Mouse (Mus musculus) gastrocnemius, postnatal 14 days (tissue): ENCODE measurements around the gene Nol10. TPM values are rescaled to one million over a fixed set of nuclear protein-coding genes. Genes with fewer than 3 reads are reported as not detected.

Source experiments
- DNase-seq: peaks from one replicate; pipeline ENCODE4 v3.0.0; 2021; ENCODE audit warnings: mixed read lengths
- intact Hi-C: fragments of 180-260 bp; cut with DNase I; formaldehyde crosslinking; loops from one replicate; pipeline ENCODE4 v1.15.1; 2025; ENCODE audit warnings: low total_unique reads
- total RNA-seq, 2 experiments: library from RNA; stranded (reverse); gene quantifications; 2 replicates each; pipeline ENCODE4 v1.2.3; 2021

The Nol10 gene
- total RNA-seq, 2 experiments from 2014 or later = 6.6 to 9.3 TPM

GRCm38 (mm10) chr12:17358981-17359380, 10.7 kb downstream of the Nol10 start:
- intact Hi-C loops = loop anchor here (10.0 kb wide), 1 partner anchor 336 kb away; the partner anchor contains the start of gene Hpcal1
- no peak for DNase-seq

DNA sequence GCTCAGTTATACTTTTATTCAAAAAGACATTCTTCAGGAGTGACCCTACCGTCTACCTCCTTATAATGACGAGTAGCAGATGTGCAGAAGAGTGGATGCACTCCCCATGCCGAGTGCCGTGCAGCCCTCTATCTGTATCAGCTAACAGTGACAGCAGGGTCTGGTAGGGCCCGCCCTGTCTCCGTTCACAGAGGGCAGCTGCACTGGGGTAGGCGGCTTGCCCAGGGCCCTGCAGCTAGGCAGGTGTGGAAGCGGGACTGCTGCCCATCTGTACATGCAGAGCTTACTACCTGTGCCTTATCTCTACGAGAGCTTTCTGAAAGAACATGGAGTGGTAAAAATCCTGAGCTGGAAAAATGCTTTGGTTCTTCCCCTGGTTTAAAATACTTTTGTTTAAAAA, 11.8 kb downstream of the Nol10 start:
- DNase-seq = no peak
- intact Hi-C loops = loop anchor here (10.0 kb wide), 1 partner anchor 445 kb away; no protein-coding TSS in a partner anchor

DNA sequence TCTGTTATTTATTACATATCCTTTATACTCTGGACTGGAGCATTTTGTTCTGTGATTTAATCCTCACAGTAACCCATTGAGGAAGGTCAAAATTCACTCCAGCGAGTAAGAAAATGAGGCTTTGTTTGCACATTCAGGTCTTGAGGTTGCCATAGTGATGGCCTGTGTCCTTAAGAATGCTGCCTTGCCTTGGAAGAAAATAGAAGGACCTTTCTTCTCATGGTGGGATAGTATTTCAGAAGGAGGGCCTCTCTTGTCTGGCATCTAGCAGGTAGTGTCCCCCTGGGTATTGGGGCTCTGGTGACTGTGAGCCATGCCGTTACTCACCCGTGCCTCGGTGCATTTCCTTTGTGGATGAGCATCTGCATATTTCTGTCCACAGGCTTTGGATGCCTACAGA, 12.4 kb downstream of the Nol10 start:
- intact Hi-C loops = loop anchor here (10.0 kb wide), 1 partner anchor 444 kb away; no protein-coding TSS in a partner anchor

GRCm38 (mm10) chr12:17362316-17362715, 14.1 kb downstream of the Nol10 start:
- DNase-seq = no peak

More for the DNA sequence above, 12.4 kb downstream of the Nol10 start:
- DNase-seq = no peak

DNA sequence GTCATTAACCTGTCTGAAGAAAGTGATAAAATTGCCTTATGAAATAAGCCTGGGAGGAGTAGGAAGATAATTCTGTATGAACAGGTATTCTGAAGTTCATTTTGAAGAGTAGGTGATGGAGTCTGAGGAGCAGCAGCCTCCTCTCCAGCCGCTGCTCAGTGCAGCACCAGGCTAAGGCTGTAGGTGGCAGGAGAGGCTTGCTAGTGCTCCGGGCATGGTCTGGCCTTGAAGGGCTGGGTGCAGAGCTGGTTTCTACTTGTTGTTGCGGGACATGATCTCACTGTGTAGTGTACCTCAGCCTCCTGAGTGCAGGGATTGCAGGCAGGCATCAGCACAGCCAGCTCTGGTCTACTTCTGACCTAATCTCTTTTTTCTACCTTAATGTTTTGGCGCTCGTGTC, 18.7 kb downstream of the Nol10 start:
- intact Hi-C loops = loop anchor here (5.0 to 10.0 kb wide), 2 partner anchors 175 to 438 kb away; partner anchors contain the start of gene Odc1
- DNase-seq = peak; percentile 53

More at GRCm38 (mm10) chr12:17362316-17362715, 14.1 kb downstream of the Nol10 start:
- intact Hi-C loops = loop anchor here (10.0 kb wide), 1 partner anchor 442 kb away; no protein-coding TSS in a partner anchor

- no peak for DNase-seq
Observed at GRCm38 (mm10) chr12:17369111-17369510, 20.9 kb downstream of the Nol10 start.

DNA sequence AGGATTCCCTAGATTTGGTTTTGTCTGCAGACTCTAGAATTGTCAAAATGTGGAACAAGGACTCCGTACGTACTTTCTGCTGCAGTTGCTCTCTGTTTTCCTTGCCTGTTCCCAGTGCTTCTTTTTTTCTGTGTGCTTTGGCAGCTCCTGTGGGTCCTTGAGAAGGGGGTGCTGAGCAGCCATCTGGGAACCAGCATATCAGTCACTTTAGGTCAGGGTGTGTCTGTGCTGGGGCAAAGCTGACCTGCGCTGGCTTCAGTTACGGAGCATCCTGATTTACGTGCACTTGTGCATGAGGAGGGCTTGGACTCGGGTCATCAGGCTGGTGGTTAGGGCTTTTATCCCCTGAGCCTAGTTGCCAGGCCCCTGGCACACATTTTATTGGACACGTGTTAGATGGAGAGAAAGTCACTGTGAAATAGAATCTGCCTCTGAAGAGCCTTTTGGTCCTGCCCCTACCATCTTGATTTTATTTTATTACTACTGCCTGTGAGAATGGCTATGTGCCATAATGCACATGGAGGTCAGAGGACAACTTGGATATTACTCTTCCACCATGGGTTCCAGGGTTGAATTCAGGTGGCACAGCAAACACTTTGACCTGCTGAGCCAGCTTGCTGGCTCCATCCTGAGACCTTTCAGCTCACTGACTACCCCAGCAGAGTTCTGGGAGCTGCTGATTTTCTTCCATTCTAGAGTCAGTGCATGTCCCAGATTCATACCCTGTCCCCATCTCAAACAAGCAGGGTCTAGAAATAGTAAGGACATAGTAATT, 21.5 kb downstream of the Nol10 start:
- no peak for DNase-seq
- intact Hi-C loops = loop anchor here (5.0 to 10.0 kb wide), 2 partner anchors 173 to 435 kb away; partner anchors contain the start of gene Odc1

More at GRCm38 (mm10) chr12:17369111-17369510, 20.9 kb downstream of the Nol10 start:
- intact Hi-C loops = loop anchor here (5.0 to 10.0 kb wide), 2 partner anchors 173 to 436 kb away; partner anchors contain the start of gene Odc1

- no peak for DNase-seq
- intact Hi-C loops = no loop called here
Observed at GRCm38 (mm10) chr12:17371589-17372235, 23.5 kb downstream of the Nol10 start.

DNA sequence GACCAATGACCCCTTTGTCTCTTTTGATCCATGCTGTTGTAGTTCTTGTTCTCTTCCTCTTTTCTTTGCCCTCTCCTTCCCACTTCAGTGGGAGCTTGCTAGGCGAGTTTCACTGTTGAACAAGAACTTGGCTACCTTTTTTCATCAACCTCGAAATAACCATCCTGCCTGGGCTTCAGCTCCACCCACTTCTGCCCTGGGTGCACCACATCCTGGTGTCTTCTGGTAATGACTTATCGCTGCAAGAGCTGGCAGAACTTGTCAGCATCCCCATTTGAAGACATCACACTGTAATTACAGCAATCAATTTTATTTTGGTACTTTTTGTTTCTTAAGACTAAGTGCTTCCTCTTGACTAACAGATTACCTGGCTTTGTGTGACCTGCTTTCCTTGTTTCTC, 24.4 kb downstream of the Nol10 start:
- intact Hi-C loops = no loop called here
- no peak for DNase-seq

GRCm38 (mm10) chr12:17373470-17373975, 25.3 kb downstream of the Nol10 start:
- intact Hi-C loops = no loop called here
- DNase-seq = no peak

- no peak for DNase-seq
- intact Hi-C loops = no loop called here
Observed at GRCm38 (mm10) chr12:17375243-17375642, 27.0 kb downstream of the Nol10 start.

- no peak for DNase-seq
- intact Hi-C loops = no loop called here
Observed at GRCm38 (mm10) chr12:17376521-17376920, 28.3 kb downstream of the Nol10 start.

GRCm38 (mm10) chr12:17380991-17381390, 32.7 kb downstream of the Nol10 start:
- intact Hi-C loops = no loop called here
- DNase-seq = no peak

DNA sequence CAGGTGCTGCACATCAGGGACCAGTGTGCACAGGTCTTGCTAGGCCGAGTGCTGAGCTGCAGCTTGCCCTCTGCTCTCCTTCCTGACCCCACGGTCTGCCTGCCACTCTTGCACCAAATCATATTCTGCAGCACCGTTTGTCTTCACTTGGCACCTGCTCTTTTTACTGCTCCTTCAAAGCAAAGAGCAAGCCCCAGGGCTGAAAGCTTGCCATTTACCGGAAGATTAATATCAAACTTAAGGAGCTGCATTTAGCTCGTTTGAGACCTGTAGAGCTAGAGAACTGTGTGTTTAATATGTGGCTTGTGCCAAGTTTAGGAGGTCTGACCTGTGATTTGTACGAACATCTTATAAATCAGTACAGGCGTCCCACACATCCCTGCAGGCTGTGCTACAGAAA, 34.5 kb downstream of the Nol10 start:
- intact Hi-C loops = no loop called here
- DNase-seq = no peak

DNA sequence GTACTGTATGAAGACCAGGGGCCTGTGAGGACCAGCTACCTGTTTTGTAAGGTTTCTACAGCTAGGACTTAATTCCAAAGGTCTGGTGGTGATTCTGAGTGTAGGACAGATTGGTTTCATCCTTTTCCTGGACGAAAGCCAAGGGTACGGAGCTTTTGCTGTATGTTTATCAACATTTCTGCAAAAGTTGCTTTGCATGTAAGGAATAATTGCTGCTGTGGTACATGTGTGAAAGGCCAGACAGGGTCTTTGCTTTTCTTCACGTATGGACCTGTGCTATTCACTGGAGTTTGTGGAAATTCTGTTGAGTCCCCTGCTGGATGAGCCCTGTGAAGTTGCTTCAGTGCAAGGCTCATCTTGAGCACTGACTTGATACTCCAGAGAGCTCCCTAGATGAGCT, 38.6 kb downstream of the Nol10 start:
- intact Hi-C loops = no loop called here
- DNase-seq = no peak

- intact Hi-C loops = no loop called here
- no peak for DNase-seq
Observed at GRCm38 (mm10) chr12:17387332-17388135, 39.3 kb downstream of the Nol10 start.

DNA sequence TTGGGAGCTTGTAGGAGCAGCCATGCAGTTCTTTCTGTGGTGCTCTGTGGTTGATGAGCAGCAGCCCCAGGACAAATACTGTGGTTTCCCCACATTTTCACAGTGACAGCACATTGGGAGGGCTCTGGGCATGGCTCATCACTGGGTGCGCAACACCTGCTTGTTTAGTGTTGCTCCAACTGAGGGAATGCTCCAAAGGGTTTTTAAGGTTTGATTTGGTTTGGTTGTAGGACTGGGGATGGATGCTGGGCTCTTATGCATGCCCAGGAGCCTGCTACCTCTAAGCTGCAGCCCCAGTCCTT, 39.8 kb downstream of the Nol10 start:
- intact Hi-C loops = no loop called here
- no peak for DNase-seq

- DNase-seq = no peak
- intact Hi-C loops = no loop called here
Observed at GRCm38 (mm10) chr12:17390036-17390435, 41.8 kb downstream of the Nol10 start.

- intact Hi-C loops = no loop called here
Observed at GRCm38 (mm10) chr12:17390510-17390909, 42.3 kb downstream of the Nol10 start.

DNA sequence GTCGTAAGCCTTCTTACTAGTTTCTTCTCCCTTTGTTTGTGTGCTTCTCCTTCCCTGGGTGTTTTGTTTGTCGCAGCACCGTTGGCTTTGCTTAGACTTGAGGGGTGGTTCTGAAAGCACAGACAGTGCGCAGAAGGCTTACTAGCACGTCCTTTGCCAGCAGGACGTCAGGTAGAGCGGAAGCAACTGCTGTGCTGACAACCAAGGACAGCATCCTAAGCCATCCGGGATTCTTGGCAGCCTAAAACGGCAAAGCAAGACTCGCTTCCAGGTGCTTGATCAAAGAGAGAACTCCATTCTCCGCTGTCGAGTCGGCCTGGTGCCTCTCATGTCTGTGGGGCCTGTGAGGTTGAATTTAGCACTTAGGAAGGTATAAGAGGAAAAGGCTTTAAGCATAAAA, 44.9 kb downstream of the Nol10 start:
- DNase-seq = no peak
- intact Hi-C loops = no loop called here

More at GRCm38 (mm10) chr12:17390510-17390909, 42.3 kb downstream of the Nol10 start:
- no peak for DNase-seq
